Mouse (Mus musculus) lung, embryonic 15.5 days (tissue): ENCODE data around the gene Prox2. TPM values are rescaled to one million over a fixed set of nuclear protein-coding genes. Genes with fewer than 3 reads are reported as not detected.

ENCODE experiments used
- ATAC-seq: fragments of 200-750 bp; cut with Nextera tagmentation; 2 replicates; pipeline ENCODE4 v1.8.0; 2017; ENCODE audit warnings: moderate number of reproducible peaks, borderline replicate concordance; ENCODE audit not compliant: low FRiP score, low TSS enrichment; ENCODE audit errors: extremely low read depth
- H3K27ac ChIP-seq: fragments of 300-500 bp; sonication (generic); 2 replicates; pipeline ENCODE4 v1.5.1; 2015; ENCODE audit warnings: moderate library complexity, mild to moderate bottlenecking, inconsistent platforms
- H3K27me3 ChIP-seq: fragments of 300-500 bp; sonication (generic); 2 replicates; pipeline ENCODE4 v1.6.1; 2015; ENCODE audit warnings: inconsistent platforms
- H3K36me3 ChIP-seq: fragments of 300-500 bp; sonication (generic); 2 replicates; pipeline ENCODE4 v1.6.1; 2015; ENCODE audit warnings: inconsistent platforms
- H3K4me1 ChIP-seq: fragments of 300-500 bp; sonication (generic); 2 replicates; pipeline ENCODE4 v1.6.1; 2015; ENCODE audit warnings: inconsistent platforms
- H3K4me2 ChIP-seq: fragments of 300-500 bp; sonication (generic); 2 replicates; pipeline ENCODE4 v1.6.1; 2015; ENCODE audit warnings: inconsistent platforms, mild to moderate bottlenecking, moderate library complexity
- H3K4me3 ChIP-seq: fragments of 300-500 bp; sonication (generic); 2 replicates; pipeline ENCODE4 v1.5.1; 2015; ENCODE audit warnings: mild to moderate bottlenecking, inconsistent platforms
- H3K9ac ChIP-seq: fragments of 300-500 bp; sonication (generic); 2 replicates; pipeline ENCODE4 v1.6.1; 2015; ENCODE audit warnings: inconsistent platforms
- H3K9me3 ChIP-seq: fragments of 300-500 bp; sonication (generic); 2 replicates; pipeline ENCODE4 v1.6.1; 2016; ENCODE audit warnings: inconsistent platforms
- WGBS: fragments of 180-500 bp; shearing (Covaris S2); methylation state at CpG from one replicate; pipeline ENCODE4 v1.1.7; 2015; 5-methylcytosine and 5-hydroxymethylcytosine counted together
- polyA plus RNA-seq: library from polyadenylated mRNA; unstranded; fragments of >200 nt; fragmentation: Nextera tagmentation; extraction: Ambion mirVana; gene quantifications from 2 replicates; pipeline ENCODE4 v1.2.1, GENCODE M21; 2015

Prox2 gene
- polyA plus RNA-seq, 1 experiment from 2014 or later = 6.6 TPM

GRCm38 (mm10) chr12:85104789-85105188, 5.8 kb downstream of the Prox2 start:
- H3K9ac ChIP-seq = no peak overlapping the region
- WGBS = 84% methylated on average over 8 of the region's 8 CpGs
- peaks cover 10% of the 10 kb centered on the region; the same call in 1 of the 2 replicates for H3K4me1 ChIP-seq
- H3K36me3 ChIP-seq = no peaks in the 10 kb centered on the region
- no peak for ATAC-seq
- no peak overlapping the region for H3K4me2 ChIP-seq
- H3K4me3 ChIP-seq = no peak overlapping the region
- H3K27ac ChIP-seq = no peak overlapping the region
- H3K27me3 ChIP-seq = no peaks in the 10 kb centered on the region
- H3K9me3 ChIP-seq = no peaks in the 10 kb centered on the region

DNA sequence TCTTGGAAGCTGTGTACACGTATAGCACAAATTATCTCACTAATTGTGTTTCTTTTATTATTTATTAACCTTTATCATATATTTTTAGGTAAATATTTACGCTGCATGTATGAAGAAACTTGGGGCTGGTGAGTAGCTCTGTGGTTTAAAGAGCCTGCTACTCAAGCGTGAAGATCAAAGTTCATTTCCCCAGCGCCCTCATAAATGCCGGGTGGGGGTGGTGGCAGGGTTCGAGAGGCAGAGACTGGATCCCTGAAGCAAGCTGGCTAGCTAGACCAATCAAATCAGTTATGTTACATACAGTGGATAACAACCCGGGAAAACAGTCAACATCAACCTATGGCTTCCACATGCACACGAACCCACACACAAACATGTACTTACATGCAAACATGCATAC, 7.5 kb downstream of the Prox2 start:
- 69% methylated on average over 8 of the region's 8 CpGs for WGBS
- ATAC-seq = no peak
- H3K9me3 ChIP-seq = no peaks in the 10 kb centered on the region

DNA sequence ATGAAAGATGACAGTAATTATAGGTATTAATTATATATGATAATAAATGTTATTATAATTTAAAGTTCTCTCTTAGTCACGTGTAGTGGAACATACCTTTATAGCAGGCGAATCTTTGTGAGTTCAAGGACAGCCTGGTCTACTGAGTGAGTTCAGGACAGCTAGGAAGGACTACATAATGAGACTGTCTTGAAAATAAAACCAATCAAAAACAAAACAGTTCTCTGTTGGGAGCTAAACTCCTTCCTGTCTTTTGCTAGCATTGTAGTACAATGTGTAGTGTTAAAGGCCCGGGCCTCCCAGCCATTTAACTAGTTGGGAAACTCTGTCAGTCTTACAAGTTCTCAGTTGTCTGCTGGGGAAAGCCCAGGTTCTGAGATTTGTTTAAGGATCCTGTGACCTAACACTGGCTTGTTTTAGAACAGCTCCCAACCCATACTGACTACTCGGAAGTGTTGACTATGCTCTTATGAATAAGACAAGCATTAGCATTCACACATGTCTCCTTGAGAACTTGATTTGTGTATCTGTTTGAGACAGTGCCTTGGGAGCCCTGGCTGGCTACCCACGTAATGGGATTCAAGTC, 8.9 kb downstream of the Prox2 start:
- Histone ChIP-seq H3K9ac (no peak overlapping the region), H3K4me1 (0 out of 2 replicates have a peak, but pooled peaks cover 3% of the 10 kb centered on the region), H3K36me3 (no peaks in the 10 kb centered on the region), H3K4me3 (no peak overlapping the region), H3K27ac (no peak overlapping the region), H3K27me3 (no peaks in the 10 kb centered on the region), H3K4me2 (no peak overlapping the region), H3K9me3 (no peaks in the 10 kb centered on the region)
- no peak for ATAC-seq
- WGBS = 79% methylated on average over 5 of the region's 5 CpGs

More for the DNA sequence above, 7.5 kb downstream of the Prox2 start:
- Histone ChIP-seq H3K36me3 (no peaks in the 10 kb centered on the region), H3K4me2 (no peak overlapping the region), H3K4me3 (no peak overlapping the region), H3K27ac (no peak overlapping the region), H3K4me1 (0 out of 2 replicates have a peak, but pooled peaks cover 3% of the 10 kb centered on the region), H3K9ac (no peak overlapping the region), H3K27me3 (no peaks in the 10 kb centered on the region)

- Histone ChIP-seq H3K9ac (no peak overlapping the region), H3K4me3 (no peak overlapping the region), H3K27ac (no peak overlapping the region), H3K4me2 (no peak overlapping the region), H3K27me3 (no peaks in the 10 kb centered on the region), H3K4me1 (no peaks in the 10 kb centered on the region), H3K36me3 (no peaks in the 10 kb centered on the region), H3K9me3 (no peaks in the 10 kb centered on the region)
- ATAC-seq = no peak
- 62% methylated on average over 14 of the region's 14 CpGs for WGBS
Observed at GRCm38 (mm10) chr12:85101001-85101400, 9.6 kb downstream of the Prox2 start.

- ATAC-seq = no peak
- no peak overlapping the region for H3K9ac ChIP-seq
- peaks cover 10% of the 10 kb centered on the region for H3K4me1 ChIP-seq
- H3K4me3 ChIP-seq = no peak overlapping the region
- H3K9me3 ChIP-seq = no peaks in the 10 kb centered on the region
- no peak overlapping the region for H3K4me2 ChIP-seq
- H3K27me3 ChIP-seq = no peaks in the 10 kb centered on the region
- H3K27ac ChIP-seq = no peak overlapping the region
- H3K36me3 ChIP-seq = no peaks in the 10 kb centered on the region
- 75% methylated on average over 7 of the region's 7 CpGs for WGBS
Observed at GRCm38 (mm10) chr12:85095859-85096258, 14.7 kb downstream of the Prox2 start.

DNA sequence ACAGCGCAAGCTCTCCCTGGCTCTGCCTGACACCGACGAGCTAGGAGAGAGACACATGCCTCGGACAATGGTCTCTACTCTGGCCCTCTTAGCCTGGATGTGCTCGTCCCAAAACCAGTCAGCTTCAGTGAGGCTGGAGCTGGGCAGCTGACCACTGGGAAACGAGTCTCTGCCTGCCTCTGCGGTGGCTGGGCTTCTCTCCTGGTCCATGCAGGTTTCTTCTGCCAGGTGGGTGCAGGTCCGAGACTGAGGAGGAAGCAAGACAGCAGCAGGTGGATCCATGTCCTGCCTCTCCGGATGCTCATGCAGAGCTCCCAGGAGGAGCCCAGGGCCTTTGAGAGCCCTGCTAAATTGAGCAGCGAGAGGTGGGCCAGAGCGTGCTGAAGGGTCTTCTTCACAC, 15.4 kb downstream of the Prox2 start:
- Histone ChIP-seq H3K4me1 (peaks cover 10% of the 10 kb centered on the region), H3K4me2 (no peak overlapping the region), H3K36me3 (no peaks in the 10 kb centered on the region), H3K27me3 (no peaks in the 10 kb centered on the region), H3K9me3 (no peaks in the 10 kb centered on the region), H3K9ac (no peak overlapping the region), H3K4me3 (no peak overlapping the region), H3K27ac (no peak overlapping the region)
- WGBS = 78% methylated on average over 11 of the region's 11 CpGs
- no peak for ATAC-seq

- WGBS = 67% methylated on average over 10 of the region's 10 CpGs
- no peaks in the 10 kb centered on the region for H3K9me3 ChIP-seq
- H3K4me1 ChIP-seq = peaks cover 10% of the 10 kb centered on the region
- H3K9ac ChIP-seq = no peak overlapping the region
- H3K27me3 ChIP-seq = no peaks in the 10 kb centered on the region
- H3K27ac ChIP-seq = no peak overlapping the region
- H3K4me2 ChIP-seq = 0 out of 2 replicates have a peak overlapping the region, but pooled peaks have one; percentile 27
- no peak overlapping the region for H3K4me3 ChIP-seq
- peak; percentile 9; the same call in 1 of the 2 replicates for ATAC-seq
- no peaks in the 10 kb centered on the region for H3K36me3 ChIP-seq
Observed at GRCm38 (mm10) chr12:85094706-85095105, 15.9 kb downstream of the Prox2 start.

DNA sequence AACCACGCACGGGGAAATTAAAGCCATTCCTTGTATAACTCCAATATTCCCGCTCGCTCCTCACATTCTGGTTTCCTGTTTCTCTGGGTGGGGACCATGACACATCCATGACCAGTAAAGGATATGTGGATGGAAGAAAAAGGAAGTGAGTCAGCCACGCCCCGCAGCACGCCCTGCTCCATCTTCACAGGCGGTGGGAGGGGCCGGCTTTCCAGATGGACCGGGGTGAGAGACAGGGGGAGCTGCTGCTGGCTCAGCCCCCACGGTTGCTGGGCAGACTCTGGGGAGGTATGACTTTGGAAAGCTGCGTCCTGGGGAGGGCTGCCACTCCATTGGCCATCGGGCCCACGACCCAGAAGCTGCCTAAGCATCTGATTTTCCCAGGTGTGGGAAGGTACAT, 16.5 kb downstream of the Prox2 start:
- Histone ChIP-seq H3K9me3 (no peaks in the 10 kb centered on the region), H3K4me1 (peaks cover 10% of the 10 kb centered on the region), H3K36me3 (peaks cover 5% of the 10 kb centered on the region; the same call in 1 of the 2 replicates), H3K27ac (no peak overlapping the region), H3K9ac (no peak overlapping the region), H3K4me3 (no peak overlapping the region), H3K4me2 (peak overlapping the region; percentile 27), H3K27me3 (no peaks in the 10 kb centered on the region)
- 19% methylated on average over 14 of the region's 14 CpGs for WGBS
- peak; percentile 80 for ATAC-seq

GRCm38 (mm10) chr12:85092214-85092613, 18.3 kb downstream of the Prox2 start:
- 7% methylated on average over 3 of the region's 3 CpGs for WGBS
- ATAC-seq = no peak

GRCm38 (mm10) chr12:85091190-85091589, 19.4 kb downstream of the Prox2 start:
- Histone ChIP-seq H3K36me3 (peaks cover 25% of the 10 kb centered on the region), H3K4me3 (no peak overlapping the region), H3K27ac (no peak overlapping the region), H3K27me3 (no peaks in the 10 kb centered on the region), H3K9me3 (no peaks in the 10 kb centered on the region), H3K9ac (no peak overlapping the region), H3K4me2 (no peak overlapping the region), H3K4me1 (peaks cover 10% of the 10 kb centered on the region)
- ATAC-seq = no peak
- 70% methylated on average over 3 of the region's 3 CpGs for WGBS

More at GRCm38 (mm10) chr12:85092214-85092613, 18.3 kb downstream of the Prox2 start:
- Histone ChIP-seq H3K27ac (no peak overlapping the region), H3K4me1 (peaks cover 10% of the 10 kb centered on the region), H3K4me3 (no peak overlapping the region), H3K27me3 (no peaks in the 10 kb centered on the region), H3K9ac (no peak overlapping the region), H3K9me3 (no peaks in the 10 kb centered on the region), H3K4me2 (no peak overlapping the region), H3K36me3 (peaks cover 20% of the 10 kb centered on the region; the same call in 1 of the 2 replicates)

- Histone ChIP-seq H3K4me2 (no peak overlapping the region), H3K9ac (no peak overlapping the region), H3K4me3 (no peak overlapping the region), H3K9me3 (no peaks in the 10 kb centered on the region), H3K27me3 (no peaks in the 10 kb centered on the region), H3K27ac (no peak overlapping the region), H3K4me1 (no peaks in the 10 kb centered on the region), H3K36me3 (peaks cover 25% of the 10 kb centered on the region)
- 89% methylated on average over 12 of the region's 12 CpGs for WGBS
- ATAC-seq = no peak
Observed at GRCm38 (mm10) chr12:85087845-85088244, 22.7 kb downstream of the Prox2 start.

DNA sequence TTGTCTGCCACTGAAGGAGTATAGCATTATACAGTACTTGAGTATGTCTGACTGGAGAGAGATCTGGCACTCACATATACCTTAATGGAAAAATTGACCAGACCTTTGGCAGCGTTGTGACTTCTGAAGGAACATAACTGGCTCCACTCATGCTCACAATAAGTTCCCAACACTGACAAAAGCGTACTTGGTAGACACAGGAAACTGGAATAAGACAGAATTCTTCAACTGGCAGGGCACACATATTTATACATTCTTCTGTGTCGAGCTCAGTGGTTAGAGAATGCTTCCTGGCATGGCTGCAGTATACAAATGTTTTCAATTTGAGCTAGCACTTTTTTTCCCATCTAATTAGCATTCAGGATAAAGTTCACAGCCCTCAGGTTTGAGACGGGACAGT, 25.6 kb downstream of the Prox2 start:
- H3K27me3 ChIP-seq = no peaks in the 10 kb centered on the region
- H3K9me3 ChIP-seq = no peaks in the 10 kb centered on the region
- no peak overlapping the region for H3K4me2 ChIP-seq
- no peak overlapping the region for H3K9ac ChIP-seq
- H3K27ac ChIP-seq = no peak overlapping the region
- peaks cover 25% of the 10 kb centered on the region for H3K36me3 ChIP-seq
- no peaks in the 10 kb centered on the region for H3K4me1 ChIP-seq
- ATAC-seq = no peak
- H3K4me3 ChIP-seq = no peak overlapping the region
- 67% methylated on average over 4 of the region's 4 CpGs for WGBS
